In the genomic region with DNA sequence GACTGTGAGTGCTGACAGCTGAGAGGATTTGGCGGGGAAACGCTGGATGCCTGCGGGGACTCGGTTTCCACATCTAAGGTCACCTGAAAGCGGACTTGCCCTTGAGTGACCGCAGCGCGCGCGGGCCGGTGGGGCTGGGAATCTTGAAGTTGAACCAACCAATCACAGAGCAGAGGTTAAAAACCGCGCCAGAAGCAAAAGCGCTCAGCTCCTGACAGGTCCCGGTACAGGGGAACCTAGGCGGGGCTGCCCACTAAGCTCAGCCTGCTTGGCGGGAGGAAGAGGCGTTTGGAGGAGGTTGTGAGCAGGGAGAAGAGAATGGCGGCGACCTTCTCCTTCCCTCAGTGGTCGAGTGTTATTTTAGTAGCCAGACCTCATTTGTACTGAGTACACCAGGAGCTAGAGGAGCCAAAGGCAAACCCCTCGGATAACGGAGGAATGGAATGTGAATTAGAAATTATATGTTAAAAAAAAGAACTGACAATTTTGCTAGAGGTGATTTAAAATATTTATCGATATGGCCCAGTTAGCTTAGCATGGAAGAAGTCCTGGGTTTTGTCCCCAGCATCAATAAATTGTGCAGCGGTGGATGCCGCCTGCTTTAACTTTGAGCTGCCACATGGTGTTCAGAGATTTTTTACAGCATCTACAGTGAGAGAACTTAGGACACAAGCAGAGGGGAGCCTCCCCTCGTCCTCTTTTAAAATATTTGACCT, we compare ENCODE assay signal across 8 mouse cellular contexts. TPM values are rescaled to one million over a fixed set of nuclear protein-coding genes. Genes with fewer than 3 reads are reported as not detected.
A peak's percentile ranks its signal among the peaks of the same experiment; 100 is the strongest.
DNase-seq lines count a peak whose midpoint lies in the region; ATAC-seq lines count a peak whose summit lies in the region.

No protein-coding gene starts in this region.

- H3K4me3 ChIP-seq in heart, embryonic 14.5 days (ENCODE audit: control insufficient read depth in 1 of 2, insufficient read depth in 1 of 2, low read depth in 1 of 2, low read length in 2 of 2): peak overlapping the region; percentile 69 to 78
- H3K4me3 ChIP-seq in limb, embryonic 13.5 days: peak overlapping the region; percentile 91
- H3K4me3 ChIP-seq in neural tube, embryonic 13.5 days: peak overlapping the region; percentile 85

- DNase-seq in heart, adult 11 months: no peak
- DNase-seq in c-Kit-negative CD71-positive TER-119-positive erythroid progenitor cells, embryonic 14.5 days (ENCODE audit: low read depth, low spot score): peak; percentile 86
- no peak for DNase-seq in left cerebral cortex, adult 8-10 months (ENCODE audit: low spot score in 2 of 2)
- DNase-seq in right cerebral cortex, postnatal 25 days: no peak

- H3K27ac ChIP-seq in heart, embryonic 14.5 days (replicated peaks in 1 of 2; ENCODE audit: control insufficient read depth in 1 of 2, insufficient read depth in 1 of 2, low read depth in 2 of 2, low read length in 2 of 2): peak overlapping the region; percentile 53 to 59
- peak overlapping the region; percentile 22; the same call in 1 of the 2 replicates for H3K27ac ChIP-seq in limb, embryonic 13.5 days
- H3K27ac ChIP-seq in neural tube, embryonic 13.5 days (replicated peaks): no peak overlapping the region

- H3K4me2 ChIP-seq in heart, embryonic 14.5 days (ENCODE audit: low read length): peak overlapping the region; percentile 83
- H3K4me2 ChIP-seq in limb, embryonic 13.5 days (replicated peaks): peak overlapping the region; percentile 89
- peak overlapping the region; percentile 74 for H3K4me2 ChIP-seq in neural tube, embryonic 13.5 days

- H3K9me3 ChIP-seq in heart, embryonic 14.5 days (ENCODE audit: control insufficient read depth, low read length): no peaks in the 10 kb centered on the region
- H3K9me3 ChIP-seq in limb, embryonic 13.5 days: no peaks in the 10 kb centered on the region
- no peaks in the 10 kb centered on the region for H3K9me3 ChIP-seq in neural tube, embryonic 13.5 days

- under 1% methylated on average over 27 of the region's 27 CpGs for WGBS in heart, embryonic 14.5 days
- WGBS in limb, embryonic 13.5 days: under 1% methylated on average over 27 of the region's 27 CpGs
- under 1% methylated on average over 27 of the region's 27 CpGs for WGBS in neural tube, embryonic 13.5 days

- ATAC-seq in heart, embryonic 14.5 days (ENCODE audit: insufficient number of reproducible peaks, insufficient read depth, low FRiP score, low read depth): no peak
- ATAC-seq in hematopoietic stem cell, adult 5-6 weeks (replicated peaks in 1 of 2; ENCODE audit: insufficient read depth in 1 of 2, low FRiP score in 2 of 2, low TSS enrichment in 1 of 2, low read depth in 1 of 2, poor library complexity in 2 of 2, severe bottlenecking in 2 of 2): peak; percentile 29 to 50
- ATAC-seq in limb, embryonic 13.5 days (ENCODE audit: low FRiP score, low read depth): no peak
- no peak for ATAC-seq in neural tube, embryonic 13.5 days (ENCODE audit: low read depth)

- peaks cover 19 to 56% of the 10 kb centered on the region in 2 experiments for H3K4me1 ChIP-seq in heart, embryonic 14.5 days (ENCODE audit: control insufficient read depth in 2 of 2, insufficient read depth in 2 of 2, low read length in 2 of 2)
- peaks cover 48% of the 10 kb centered on the region for H3K4me1 ChIP-seq in limb, embryonic 13.5 days
- H3K4me1 ChIP-seq in neural tube, embryonic 13.5 days (replicated peaks): peaks cover 35% of the 10 kb centered on the region

- peaks cover 17% of the 10 kb centered on the region for H3K36me3 ChIP-seq in heart, embryonic 14.5 days (ENCODE audit: control insufficient read depth, insufficient read depth, low read length)
- H3K36me3 ChIP-seq in limb, embryonic 13.5 days: peaks cover 16% of the 10 kb centered on the region
- H3K36me3 ChIP-seq in neural tube, embryonic 13.5 days: no peaks in the 10 kb centered on the region

- H3K9ac ChIP-seq in heart, embryonic 14.5 days (ENCODE audit: low read length): peak overlapping the region; percentile 80
- H3K9ac ChIP-seq in limb, embryonic 13.5 days: peak overlapping the region; percentile 67
- peak overlapping the region; percentile 34; the same call in 1 of the 2 replicates for H3K9ac ChIP-seq in neural tube, embryonic 13.5 days

- no peaks in the 10 kb centered on the region for H3K27me3 ChIP-seq in heart, embryonic 14.5 days (ENCODE audit: control insufficient read depth, insufficient read depth, low read length)
- no peaks in the 10 kb centered on the region for H3K27me3 ChIP-seq in limb, embryonic 13.5 days
- H3K27me3 ChIP-seq in neural tube, embryonic 13.5 days: peaks cover 15% of the 10 kb centered on the region

RNA-seq across cellular contexts. Expression of a gene that starts 1.1 kb away (rescaled TPM):
- polyA plus RNA-seq in heart, embryonic 14.5 days (2014; fragmentation: Nextera tagmentation; extraction: Ambion mirVana): 189 and 209 TPM in 2 replicates
- 61.3 and 69.3 TPM in 2 replicates for total RNA-seq in hematopoietic stem cell, adult 5-6 weeks (2017)
- polyA plus RNA-seq in limb, embryonic 13.5 days (2015; fragmentation: Nextera tagmentation; extraction: Ambion mirVana): 235 TPM in 2 replicates
- 52.2 and 62.1 TPM in 2 replicates for polyA plus RNA-seq in neural tube, embryonic 13.5 days (2015; fragmentation: Nextera tagmentation; extraction: Ambion mirVana)
- total RNA-seq in left cerebral cortex, adult 8-10 months (2022): 1 to 10 TPM; 1.6 to 2.8 (median 2.6) TPM

RNA-seq across cellular contexts. Expression of a gene that starts 25.3 kb away (rescaled TPM):
- 0.91 and 1.2 TPM in 2 replicates for polyA plus RNA-seq in heart, embryonic 14.5 days (2014; fragmentation: Nextera tagmentation; extraction: Ambion mirVana)
- not detected in 2 replicates for total RNA-seq in hematopoietic stem cell, adult 5-6 weeks (2017)
- polyA plus RNA-seq in limb, embryonic 13.5 days (2015; fragmentation: Nextera tagmentation; extraction: Ambion mirVana): 3.2 and 4.4 TPM in 2 replicates
- 1.8 and 2.1 TPM in 2 replicates for polyA plus RNA-seq in neural tube, embryonic 13.5 days (2015; fragmentation: Nextera tagmentation; extraction: Ambion mirVana)
- 10 to 100 TPM; 10.9 to 13.7 (median 12.5) TPM for total RNA-seq in left cerebral cortex, adult 8-10 months (2022)

RNA-seq across cellular contexts. Expression of a gene that starts 55.8 kb away (rescaled TPM):
- 22.3 and 23.8 TPM in 2 replicates for polyA plus RNA-seq in heart, embryonic 14.5 days (2014; fragmentation: Nextera tagmentation; extraction: Ambion mirVana)
- total RNA-seq in hematopoietic stem cell, adult 5-6 weeks (2017): 20.9 and 30.6 TPM in 2 replicates
- 12.4 and 13.1 TPM in 2 replicates for polyA plus RNA-seq in limb, embryonic 13.5 days (2015; fragmentation: Nextera tagmentation; extraction: Ambion mirVana)
- polyA plus RNA-seq in neural tube, embryonic 13.5 days (2015; fragmentation: Nextera tagmentation; extraction: Ambion mirVana): 14.9 and 16.9 TPM in 2 replicates
- total RNA-seq in left cerebral cortex, adult 8-10 months (2022): 1 to 10 TPM; 7.1 to 8.8 (median 8.1) TPM

Comparison
In these comparisons a context has a peak if more than half of its experiments do, and no peak if none do; other contexts are left out.
1. ATAC-seq: peak in hematopoietic stem cell, adult 5-6 weeks (2 of 2); none in heart, embryonic 14.5 days (single experiment), limb, embryonic 13.5 days (single experiment) and neural tube, embryonic 13.5 days (single experiment).
2. Peak in every context shown above with its lines, with median percentiles within 50 percentile points of each other: H3K4me2 ChIP-seq, H3K4me3 ChIP-seq and H3K9ac ChIP-seq.